Mouse (Mus musculus): ENCODE measurements around the gene Mpc2. TPM values are rescaled to one million over a fixed set of nuclear protein-coding genes. Genes with fewer than 3 reads are reported as not detected.

The Mpc2 gene
- polyA plus RNA-seq, 1 experiment from 2014 or later = 130 TPM

DNA sequence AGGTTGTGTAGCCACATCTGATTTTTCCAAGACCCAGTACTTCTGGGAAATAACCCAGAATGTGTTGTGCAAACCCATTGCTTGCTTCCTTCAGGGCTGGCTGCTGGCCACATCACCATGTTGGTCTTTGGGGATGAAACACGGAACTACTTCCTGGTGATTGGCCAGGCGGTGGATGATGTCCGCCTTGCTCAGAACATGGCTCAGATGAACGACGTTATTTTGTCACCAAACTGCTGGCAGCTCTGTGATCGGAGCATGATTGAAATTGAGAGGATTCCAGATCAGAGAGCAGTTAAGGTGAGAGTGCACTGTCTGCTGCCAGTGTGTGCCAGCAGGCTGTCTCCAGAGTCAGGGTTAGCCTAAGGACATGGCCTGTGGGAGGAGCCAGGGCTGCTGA, 49.7 kb downstream of the Mpc2 start:
- Histone ChIP-seq H3K27ac (no peak overlapping the region), H3K4me1 (no peaks in the 10 kb centered on the region), H3K36me3 (no peaks in the 10 kb centered on the region), H3K9me3 (no peaks in the 10 kb centered on the region), H3K27me3 (no peaks in the 10 kb centered on the region), H3K4me2 (replicated peaks) (no peak overlapping the region), H3K9ac (no peak overlapping the region), H3K4me3 (no peak overlapping the region)
- WGBS = 78% methylated on average over 6 of the region's 6 CpGs
- no peak for ATAC-seq (ENCODE audit: insufficient number of reproducible peaks, insufficient read depth, low FRiP score, low TSS enrichment)

DNA sequence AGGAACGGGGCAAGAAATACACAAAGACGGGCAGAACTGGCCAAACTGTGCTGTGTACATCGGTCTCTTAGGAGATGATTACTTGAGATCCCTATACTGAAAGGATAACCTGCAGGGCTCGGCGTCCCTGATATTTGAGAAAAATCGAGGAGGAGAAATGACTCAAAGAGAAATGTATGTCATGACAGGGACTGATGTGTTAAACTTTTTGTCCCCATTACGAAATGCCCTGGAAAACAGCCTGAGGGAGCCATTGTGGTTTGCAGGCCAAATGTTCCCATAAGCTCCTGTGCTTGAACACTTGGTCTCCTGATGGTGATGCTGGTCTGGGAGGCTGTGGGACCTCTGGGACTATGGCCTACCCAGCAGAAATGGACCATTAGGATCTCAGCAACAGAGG, 60.3 kb downstream of the Mpc2 start:
- H3K4me3 ChIP-seq = no peak overlapping the region
- H3K36me3 ChIP-seq = no peaks in the 10 kb centered on the region
- no peaks in the 10 kb centered on the region for H3K4me1 ChIP-seq
- WGBS = 86% methylated on average over 7 of the region's 7 CpGs
- no peak overlapping the region for H3K4me2 ChIP-seq (replicated peaks)
- no peak overlapping the region for H3K9ac ChIP-seq
- H3K27me3 ChIP-seq = no peaks in the 10 kb centered on the region
- H3K9me3 ChIP-seq = no peaks in the 10 kb centered on the region
- H3K27ac ChIP-seq = no peak overlapping the region
- no peak for ATAC-seq (ENCODE audit: insufficient number of reproducible peaks, insufficient read depth, low FRiP score, low TSS enrichment)

Other genes starting within 250 kb of the Mpc2 start
- gene Tiprl, start 223.6 kb upstream of the Mpc2 start, polyA plus RNA-seq (2016; fragmentation: Nextera tagmentation; extraction: Ambion mirVana) = 92.4 and 101 TPM in 2 replicates
- 2.3 and 2.4 TPM in 2 replicates for gene Gpr161, start 164.8 kb upstream of the Mpc2 start, polyA plus RNA-seq (2016; fragmentation: Nextera tagmentation; extraction: Ambion mirVana)
- 10.9 and 13.2 TPM in 2 replicates for gene Dcaf6, start 162 bp upstream of the Mpc2 start, polyA plus RNA-seq (2016; fragmentation: Nextera tagmentation; extraction: Ambion mirVana)
- 0.08 and 0.15 TPM in 2 replicates for gene Adcy10, start 24.5 kb downstream of the Mpc2 start, polyA plus RNA-seq (2016; fragmentation: Nextera tagmentation; extraction: Ambion mirVana)
- 164 and 169 TPM in 2 replicates for gene Mpzl1, start 173.9 kb downstream of the Mpc2 start, polyA plus RNA-seq (2016; fragmentation: Nextera tagmentation; extraction: Ambion mirVana)
- gene Rcsd1, start 249.1 kb downstream of the Mpc2 start, polyA plus RNA-seq (2016; fragmentation: Nextera tagmentation; extraction: Ambion mirVana) = 17.7 and 19.6 TPM in 2 replicates

Measured in embryonic facial prominence, embryonic 12.5 days (tissue).